Mouse (Mus musculus): ENCODE results near the gene Slc38a1.

DNA sequence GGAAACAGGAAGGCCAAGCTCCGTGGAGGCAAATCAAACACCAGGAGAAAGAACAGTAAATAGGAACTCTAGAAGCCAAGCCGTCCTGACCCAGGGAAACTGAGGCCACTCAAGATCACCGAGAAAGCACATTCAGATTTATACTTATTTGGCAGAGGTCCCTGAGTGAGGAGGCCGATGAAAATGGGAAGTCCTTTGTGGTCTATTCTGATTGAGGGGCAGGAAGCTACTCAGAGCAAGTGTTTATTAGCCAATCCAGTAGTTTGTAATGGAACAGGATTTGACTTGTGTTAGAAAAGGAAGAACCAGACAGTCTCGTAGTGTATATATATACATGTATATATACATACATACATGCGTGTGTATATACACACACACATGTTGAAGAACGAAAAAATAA lies 48.8 kb downstream of the Slc38a1 start:
- TF ChIP-seq CTCF (IDR thresholded peaks at IDR 0.05; ENCODE audit: low read depth, low read length), result no peak
- TF ChIP-seq POLR2A (IDR thresholded peaks at IDR 0.05; ENCODE audit: extremely low read depth, insufficient read depth, low read length), result no peak

Data from liver, adult 2 months (tissue).